Mouse (Mus musculus): ENCODE measurements at regions not wholly inside any gene's neighbourhood (a gene's known extent, or its start where the extent isn't known, plus 50 kb on each side); places are given as distances from the start of the nearest gene placed in this dataset.

- H3K36me3 ChIP-seq (ENCODE audit: control insufficient read depth, insufficient read depth, low read length) = no peaks in the 10 kb centered on the region
These were observed 175.5 kb upstream of the Fat4 start for GRCm38 (mm10) chr3:38711229-38711628.

GRCm38 (mm10) chr3:38707891-38708290, 178.8 kb upstream of the Fat4 start:
- Histone ChIP-seq H3K4me2 (replicated peaks; ENCODE audit: low read depth, low read length) (no peak overlapping the region), H3K36me3 (ENCODE audit: control insufficient read depth, insufficient read depth, low read length) (no peaks in the 10 kb centered on the region), H3K27me3 (ENCODE audit: control insufficient read depth, insufficient read depth, low read length) (no peaks in the 10 kb centered on the region), H3K4me3 (ENCODE audit: low read length) (no peak overlapping the region), H3K4me1 (ENCODE audit: control insufficient read depth, insufficient read depth, low read length) (no peaks in the 10 kb centered on the region), H3K9me3 (ENCODE audit: control insufficient read depth, low read length) (no peaks in the 10 kb centered on the region), H3K27ac (ENCODE audit: low read depth, low read length) (no peak overlapping the region), H3K9ac (ENCODE audit: low read depth, low read length) (no peak overlapping the region)
- no peak for ATAC-seq (ENCODE audit: low FRiP score, low TSS enrichment)
- 55% methylated on average over 3 of the region's 3 CpGs for WGBS

More at GRCm38 (mm10) chr3:38711229-38711628, 175.5 kb upstream of the Fat4 start:
- Histone ChIP-seq H3K4me2 (replicated peaks; ENCODE audit: low read depth, low read length) (no peak overlapping the region), H3K9ac (ENCODE audit: low read depth, low read length) (no peak overlapping the region), H3K27ac (ENCODE audit: low read depth, low read length) (no peak overlapping the region), H3K4me3 (ENCODE audit: low read length) (no peak overlapping the region), H3K9me3 (ENCODE audit: control insufficient read depth, low read length) (no peaks in the 10 kb centered on the region), H3K27me3 (ENCODE audit: control insufficient read depth, insufficient read depth, low read length) (no peaks in the 10 kb centered on the region), H3K4me1 (ENCODE audit: control insufficient read depth, insufficient read depth, low read length) (no peaks in the 10 kb centered on the region)
- WGBS = 40% methylated on average over 6 of the region's 6 CpGs
- no peak for ATAC-seq (ENCODE audit: low FRiP score, low TSS enrichment)

- WGBS = 89% methylated on average over 5 of the region's 5 CpGs
- no peak for ATAC-seq (ENCODE audit: low FRiP score, low TSS enrichment)
- Histone ChIP-seq H3K27ac (ENCODE audit: low read depth, low read length) (no peak overlapping the region), H3K36me3 (ENCODE audit: control insufficient read depth, insufficient read depth, low read length) (no peaks in the 10 kb centered on the region), H3K9ac (ENCODE audit: low read depth, low read length) (no peak overlapping the region), H3K9me3 (ENCODE audit: control insufficient read depth, low read length) (no peaks in the 10 kb centered on the region), H3K27me3 (ENCODE audit: control insufficient read depth, insufficient read depth, low read length) (no peaks in the 10 kb centered on the region), H3K4me2 (replicated peaks; ENCODE audit: low read depth, low read length) (no peak overlapping the region), H3K4me1 (ENCODE audit: control insufficient read depth, insufficient read depth, low read length) (no peaks in the 10 kb centered on the region), H3K4me3 (ENCODE audit: low read length) (no peak overlapping the region)
These were observed 187.5 kb upstream of the Fat4 start for GRCm38 (mm10) chr3:38699206-38699605.

GRCm38 (mm10) chr3:38697871-38698270, 188.9 kb upstream of the Fat4 start:
- Histone ChIP-seq H3K27me3 (ENCODE audit: control insufficient read depth, insufficient read depth, low read length) (no peaks in the 10 kb centered on the region), H3K9ac (ENCODE audit: low read depth, low read length) (no peak overlapping the region), H3K4me2 (replicated peaks; ENCODE audit: low read depth, low read length) (no peak overlapping the region), H3K27ac (ENCODE audit: low read depth, low read length) (no peak overlapping the region), H3K36me3 (ENCODE audit: control insufficient read depth, insufficient read depth, low read length) (no peaks in the 10 kb centered on the region), H3K9me3 (ENCODE audit: control insufficient read depth, low read length) (no peaks in the 10 kb centered on the region), H3K4me3 (ENCODE audit: low read length) (no peak overlapping the region), H3K4me1 (ENCODE audit: control insufficient read depth, insufficient read depth, low read length) (no peaks in the 10 kb centered on the region)
- ATAC-seq (ENCODE audit: low FRiP score, low TSS enrichment) = no peak
- WGBS = 50% methylated on average over 8 of the region's 8 CpGs

- ATAC-seq (ENCODE audit: low FRiP score, low TSS enrichment) = no peak
- H3K27ac ChIP-seq (ENCODE audit: low read depth, low read length) = no peak overlapping the region
- no peaks in the 10 kb centered on the region for H3K27me3 ChIP-seq (ENCODE audit: control insufficient read depth, insufficient read depth, low read length)
- WGBS = 82% methylated on average over 2 of the region's 2 CpGs
- H3K4me1 ChIP-seq (ENCODE audit: control insufficient read depth, insufficient read depth, low read length) = no peaks in the 10 kb centered on the region
- H3K9me3 ChIP-seq (ENCODE audit: control insufficient read depth, low read length) = no peaks in the 10 kb centered on the region
- no peak overlapping the region for H3K4me3 ChIP-seq (ENCODE audit: low read length)
- no peaks in the 10 kb centered on the region for H3K36me3 ChIP-seq (ENCODE audit: control insufficient read depth, insufficient read depth, low read length)
- no peak overlapping the region for H3K4me2 ChIP-seq (replicated peaks; ENCODE audit: low read depth, low read length)
- no peak overlapping the region for H3K9ac ChIP-seq (ENCODE audit: low read depth, low read length)
These were observed 189.4 kb upstream of the Fat4 start for GRCm38 (mm10) chr3:38697349-38697748.

- Histone ChIP-seq H3K36me3 (ENCODE audit: control insufficient read depth, insufficient read depth, low read length) (no peaks in the 10 kb centered on the region), H3K27ac (ENCODE audit: low read depth, low read length) (no peak overlapping the region), H3K4me3 (ENCODE audit: low read length) (no peak overlapping the region), H3K9ac (ENCODE audit: low read depth, low read length) (no peak overlapping the region), H3K27me3 (ENCODE audit: control insufficient read depth, insufficient read depth, low read length) (no peaks in the 10 kb centered on the region), H3K4me2 (replicated peaks; ENCODE audit: low read depth, low read length) (no peak overlapping the region), H3K4me1 (ENCODE audit: control insufficient read depth, insufficient read depth, low read length) (no peaks in the 10 kb centered on the region), H3K9me3 (ENCODE audit: control insufficient read depth, low read length) (no peaks in the 10 kb centered on the region)
- no peak for ATAC-seq (ENCODE audit: low FRiP score, low TSS enrichment)
- 87% methylated on average over 7 of the region's 7 CpGs for WGBS
These were observed 190.9 kb upstream of the Fat4 start for GRCm38 (mm10) chr3:38695836-38696235.

GRCm38 (mm10) chr3:38692768-38693167, 194.0 kb upstream of the Fat4 start:
- Histone ChIP-seq H3K27me3 (ENCODE audit: control insufficient read depth, insufficient read depth, low read length) (no peaks in the 10 kb centered on the region), H3K9me3 (ENCODE audit: control insufficient read depth, low read length) (peaks cover 6% of the 10 kb centered on the region; the same call in 1 of the 2 replicates), H3K27ac (ENCODE audit: low read depth, low read length) (no peak overlapping the region), H3K4me1 (ENCODE audit: control insufficient read depth, insufficient read depth, low read length) (no peaks in the 10 kb centered on the region), H3K36me3 (ENCODE audit: control insufficient read depth, insufficient read depth, low read length) (no peaks in the 10 kb centered on the region), H3K4me2 (replicated peaks; ENCODE audit: low read depth, low read length) (no peak overlapping the region), H3K9ac (ENCODE audit: low read depth, low read length) (no peak overlapping the region), H3K4me3 (ENCODE audit: low read length) (no peak overlapping the region)
- ATAC-seq (ENCODE audit: low FRiP score, low TSS enrichment) = no peak

- H3K9ac ChIP-seq (ENCODE audit: low read depth, low read length) = no peak overlapping the region
- H3K36me3 ChIP-seq (ENCODE audit: control insufficient read depth, insufficient read depth, low read length) = no peaks in the 10 kb centered on the region
- no peaks in the 10 kb centered on the region for H3K27me3 ChIP-seq (ENCODE audit: control insufficient read depth, insufficient read depth, low read length)
- no peak overlapping the region for H3K4me2 ChIP-seq (replicated peaks; ENCODE audit: low read depth, low read length)
- H3K4me1 ChIP-seq (ENCODE audit: control insufficient read depth, insufficient read depth, low read length) = no peaks in the 10 kb centered on the region
- WGBS = 20% methylated on average over 4 of the region's 4 CpGs
- no peak overlapping the region for H3K27ac ChIP-seq (ENCODE audit: low read depth, low read length)
- ATAC-seq (ENCODE audit: low FRiP score, low TSS enrichment) = no peak
- no peak overlapping the region for H3K4me3 ChIP-seq (ENCODE audit: low read length)
- peaks cover 6% of the 10 kb centered on the region; the same call in 1 of the 2 replicates for H3K9me3 ChIP-seq (ENCODE audit: control insufficient read depth, low read length)
These were observed 199.8 kb upstream of the Ankrd50 start for GRCm38 (mm10) chr3:38684247-38684991.

GRCm38 (mm10) chr3:38663670-38664494, 179.2 kb upstream of the Ankrd50 start:
- Histone ChIP-seq H3K4me3 (ENCODE audit: low read length) (no peak overlapping the region), H3K27me3 (ENCODE audit: control insufficient read depth, insufficient read depth, low read length) (no peaks in the 10 kb centered on the region), H3K9ac (ENCODE audit: low read depth, low read length) (no peak overlapping the region), H3K9me3 (ENCODE audit: control insufficient read depth, low read length) (peaks cover 4% of the 10 kb centered on the region), H3K27ac (ENCODE audit: low read depth, low read length) (no peak overlapping the region), H3K36me3 (ENCODE audit: control insufficient read depth, insufficient read depth, low read length) (no peaks in the 10 kb centered on the region), H3K4me1 (ENCODE audit: control insufficient read depth, insufficient read depth, low read length) (no peaks in the 10 kb centered on the region), H3K4me2 (replicated peaks; ENCODE audit: low read depth, low read length) (no peak overlapping the region)
- ATAC-seq (ENCODE audit: low FRiP score, low TSS enrichment) = no peak
- 64% methylated on average over 17 of the region's 17 CpGs for WGBS

All from kidney, embryonic 14.5 days (tissue).